Mouse (Mus musculus): ENCODE measurements around the gene Ahsg. TPM values are rescaled to one million over a fixed set of nuclear protein-coding genes. Genes with fewer than 3 reads are reported as not detected.

Ahsg gene
- total and polyA plus RNA-seq, 3 experiments: 0.43 TPM; not detected in 2

- Histone ChIP-seq H3K9ac (ENCODE audit: insufficient read depth, low read depth) (no peak overlapping the region), H3K79me2 (replicated peaks; ENCODE audit: control insufficient read depth, extremely low read depth, insufficient read depth, poor library complexity, severe bottlenecking) (no peaks in the 10 kb centered on the region), H3K4me2 (ENCODE audit: insufficient read depth, low read depth, poor library complexity, severe bottlenecking) (no peak overlapping the region), H3K9me3 (replicated peaks; ENCODE audit: low read length) (no peaks in the 10 kb centered on the region), H3K4me3 (replicated peaks in 1 of 3; ENCODE audit: low read depth in 2 of 3, low read length in 2 of 3, poor library complexity in 1 of 3) (no peak overlapping the region), H3K4me1 (ENCODE audit: control insufficient read depth in 1 of 2, insufficient read depth in 2 of 2) (peaks cover 8 to 52% of the 10 kb centered on the region in 2 experiments; a peak in 3 of 4 replicates), H3K27ac (ENCODE audit: insufficient read depth, low read depth) (no peak overlapping the region), H3K36me3 (replicated peaks in 1 of 2; ENCODE audit: control insufficient read depth in 1 of 2, insufficient read depth in 1 of 2, low read length in 1 of 2) (peaks cover 0 to 5% of the 10 kb centered on the region in 2 experiments), H3K27me3 (replicated peaks) (no peaks in the 10 kb centered on the region)
- TF ChIP-seq EP300 (IDR thresholded peaks at IDR 0.05; ENCODE audit: low read length) (no peak), MAX (IDR thresholded peaks at IDR 0.05; ENCODE audit: low read length) (no peak), CHD2 (IDR thresholded peaks at IDR 0.05; ENCODE audit: low read length) (no peak), CTCF (conservative IDR thresholded peaks at IDR 0.05 in 1 of 2, IDR thresholded peaks at IDR 0.05 in 1 of 2; ENCODE audit: low read depth in 2 of 2, low read length in 2 of 2) (no peak), SIN3A (IDR thresholded peaks at IDR 0.05; ENCODE audit: low read length) (no peak)
- dilution Hi-C loops (cut with MboI; ENCODE audit: extremely low pct_ligation_motif_present, extremely low pct_unique_long_range_greater_than_20kb, low sequenced_read_pairs) (no loop called here), in situ Hi-C loops (cut with MboI; ENCODE audit: low pct_ligation_motif_present, low pct_unique_long_range_greater_than_20kb, low sequenced_read_pairs) (loop anchor here (5.0 to 25.0 kb wide), 2 partner anchors 72 to 557 kb away; partner anchors contain the start of genes Hrg and Rtp1)
- no peak for DNase-seq (ENCODE audit: extremely low read depth)
These were observed 11.0 kb upstream of the Ahsg start for GRCm38 (mm10) chr16:22879945-22880595.

- Histone ChIP-seq H3K4me2 (ENCODE audit: insufficient read depth, low read depth, poor library complexity, severe bottlenecking) (no peak overlapping the region), H3K9me3 (replicated peaks; ENCODE audit: low read length) (no peaks in the 10 kb centered on the region), H3K27ac (ENCODE audit: insufficient read depth, low read depth) (no peak overlapping the region), H3K36me3 (replicated peaks in 1 of 2; ENCODE audit: control insufficient read depth in 1 of 2, insufficient read depth in 1 of 2, low read length in 1 of 2) (peaks cover 0 to 4% of the 10 kb centered on the region in 2 experiments), H3K9ac (ENCODE audit: insufficient read depth, low read depth) (no peak overlapping the region), H3K4me3 (replicated peaks in 1 of 3; ENCODE audit: low read depth in 2 of 3, low read length in 2 of 3, poor library complexity in 1 of 3) (no peak overlapping the region), H3K79me2 (replicated peaks; ENCODE audit: control insufficient read depth, extremely low read depth, insufficient read depth, poor library complexity, severe bottlenecking) (no peaks in the 10 kb centered on the region), H3K4me1 (ENCODE audit: control insufficient read depth in 1 of 2, insufficient read depth in 2 of 2) (peaks cover 7 to 52% of the 10 kb centered on the region in 2 experiments; a peak in 3 of 4 replicates), H3K27me3 (replicated peaks) (no peaks in the 10 kb centered on the region)
- no peak for DNase-seq (ENCODE audit: extremely low read depth)
- dilution Hi-C loops (cut with MboI; ENCODE audit: extremely low pct_ligation_motif_present, extremely low pct_unique_long_range_greater_than_20kb, low sequenced_read_pairs): no loop called here
- no peak for TF ChIP-seq USF2 (conservative IDR thresholded peaks at IDR 0.05; ENCODE audit: low read depth, low read length)
- no peak for TF ChIP-seq MXI1 (IDR thresholded peaks at IDR 0.05; ENCODE audit: low read depth, low read length)
- no peak for TF ChIP-seq POLR2A (IDR thresholded peaks at IDR 0.05; ENCODE audit: low read depth, low read length)
- no peak for TF ChIP-seq MAX (IDR thresholded peaks at IDR 0.05; ENCODE audit: low read length)
- no peak for TF ChIP-seq MAFK (IDR thresholded peaks at IDR 0.05; ENCODE audit: insufficient replicate concordance, low read length)
- TF ChIP-seq NELFE (IDR thresholded peaks at IDR 0.05; ENCODE audit: low read depth, low read length): no peak
- in situ Hi-C loops (cut with MboI; ENCODE audit: low pct_ligation_motif_present, low pct_unique_long_range_greater_than_20kb, low sequenced_read_pairs): loop anchor here (25.0 kb wide), 1 partner anchor 556 kb away; the partner anchor contains the start of gene Rtp1
These were observed 10.2 kb upstream of the Ahsg start for GRCm38 (mm10) chr16:22880900-22881299.

- no peak overlapping the region for H3K4me2 ChIP-seq (ENCODE audit: insufficient read depth, low read depth, poor library complexity, severe bottlenecking)
- dilution Hi-C loops (cut with MboI; ENCODE audit: extremely low pct_ligation_motif_present, extremely low pct_unique_long_range_greater_than_20kb, low sequenced_read_pairs): no loop called here
- no peak overlapping the region for H3K9ac ChIP-seq (ENCODE audit: insufficient read depth, low read depth)
- in situ Hi-C loops (cut with MboI; ENCODE audit: low pct_ligation_motif_present, low pct_unique_long_range_greater_than_20kb, low sequenced_read_pairs): loop anchor here (25.0 kb wide), 1 partner anchor 556 kb away; the partner anchor contains the start of gene Rtp1
- no peaks in the 10 kb centered on the region for H3K27me3 ChIP-seq (replicated peaks)
- H3K4me1 ChIP-seq (ENCODE audit: control insufficient read depth in 1 of 2, insufficient read depth in 2 of 2): peaks cover 4 to 49% of the 10 kb centered on the region in 2 experiments; a peak in 2 of 4 replicates
- H3K4me3 ChIP-seq (replicated peaks in 1 of 3; ENCODE audit: low read depth in 2 of 3, low read length in 2 of 3, poor library complexity in 1 of 3): no peak overlapping the region
- no peaks in the 10 kb centered on the region for H3K79me2 ChIP-seq (replicated peaks; ENCODE audit: control insufficient read depth, extremely low read depth, insufficient read depth, poor library complexity, severe bottlenecking)
- peaks cover 0 to 4% of the 10 kb centered on the region in 2 experiments for H3K36me3 ChIP-seq (replicated peaks in 1 of 2; ENCODE audit: control insufficient read depth in 1 of 2, insufficient read depth in 1 of 2, low read length in 1 of 2)
- DNase-seq (ENCODE audit: extremely low read depth): no peak
- TF ChIP-seq ZC3H11A (IDR thresholded peaks at IDR 0.05; ENCODE audit: low read depth, low read length): no peak
- no peak for TF ChIP-seq SIN3A (IDR thresholded peaks at IDR 0.05; ENCODE audit: low read length)
- TF ChIP-seq TCF12 (IDR thresholded peaks at IDR 0.05; ENCODE audit: low read depth, low read length): no peak
- no peak for TF ChIP-seq POLR2AphosphoS2 (IDR thresholded peaks at IDR 0.05; ENCODE audit: low read depth, low read length)
- TF ChIP-seq MXI1 (IDR thresholded peaks at IDR 0.05; ENCODE audit: low read depth, low read length): no peak
- TF ChIP-seq NRF1 (IDR thresholded peaks at IDR 0.05; ENCODE audit: low read depth, low read length): no peak
- no peak for TF ChIP-seq MEF2A (IDR thresholded peaks at IDR 0.05; ENCODE audit: borderline replicate concordance, low read depth, low read length)
- no peak for TF ChIP-seq USF1 (IDR thresholded peaks at IDR 0.05; ENCODE audit: low read depth, low read length)
- no peak for TF ChIP-seq POLR2A (IDR thresholded peaks at IDR 0.05; ENCODE audit: low read depth, low read length)
- TF ChIP-seq CHD1 (IDR thresholded peaks at IDR 0.05; ENCODE audit: low read depth, low read length): no peak
- TF ChIP-seq EP300 (IDR thresholded peaks at IDR 0.05; ENCODE audit: low read length): no peak
- TF ChIP-seq MYC (IDR thresholded peaks at IDR 0.05; ENCODE audit: low read depth, low read length): no peak
- TF ChIP-seq ZMIZ1 (IDR thresholded peaks at IDR 0.05; ENCODE audit: low read depth, low read length): no peak
- H3K27ac ChIP-seq (ENCODE audit: insufficient read depth, low read depth): no peak overlapping the region
- H3K9me3 ChIP-seq (replicated peaks; ENCODE audit: low read length): no peaks in the 10 kb centered on the region
These were observed 9.6 kb upstream of the Ahsg start for GRCm38 (mm10) chr16:22881487-22881886.

All from CH12.LX (cell line).